Mouse (Mus musculus) olfactory bulb, adult 2 months (tissue): ENCODE data around the gene Naa16.

Source experiments
- CTCF ChIP-seq: fragments of 200-500 bp; IDR thresholded peaks from 2 replicates; pipeline ENCODE4 v1.5.1; 2012; ENCODE audit warnings: low read depth, mild to moderate bottlenecking, low read length, moderate library complexity; ENCODE audit not compliant: insufficient read depth
- POLR2A ChIP-seq: fragments of 200-500 bp; IDR thresholded peaks from 2 replicates; pipeline ENCODE4 v1.6.1; 2012; ENCODE audit warnings: mild to moderate bottlenecking, low read depth, low read length, moderate library complexity; ENCODE audit not compliant: insufficient read depth

DNA sequence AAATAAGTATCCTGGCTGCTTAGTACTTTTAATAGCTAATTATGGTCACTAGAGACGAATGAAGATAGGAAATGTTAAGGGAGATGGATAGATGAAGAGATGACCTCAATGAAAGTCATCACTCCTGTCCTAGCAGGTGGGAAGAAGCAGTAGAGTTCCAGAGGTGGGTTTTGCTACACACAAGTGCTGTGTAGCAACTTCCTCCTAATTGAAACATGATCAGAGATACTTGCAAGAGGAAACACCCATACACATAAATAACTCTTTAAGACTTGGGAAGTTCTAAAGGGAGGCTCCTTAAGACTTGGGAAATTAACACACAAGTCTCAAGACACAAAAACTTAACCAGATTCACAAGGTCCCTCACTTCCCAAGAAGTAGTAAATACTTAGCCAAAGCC lies 43.5 kb upstream of the Naa16 start:
- TF ChIP-seq POLR2A (no peak), CTCF (no peak)
